Mouse (Mus musculus): ENCODE data around the gene Msrb3. TPM values are rescaled to one million over a fixed set of nuclear protein-coding genes. Genes with fewer than 3 reads are reported as not detected.
"Not testable (repeated sequence)": the region's sequence is repeated elsewhere in the genome, so short reads cannot be mapped to it uniquely, and the experiment has no call there.

The Msrb3 gene
- total RNA-seq, 2 experiments from 2014 or later, result 5.5 to 7.6 TPM

GRCm38 (mm10) chr10:120775361-120775760 is 123.5 kb downstream of the Msrb3 start:
- intact Hi-C loops (cut with DNase I), result no loop called here

GRCm38 (mm10) chr10:120767418-120767817 is 131.5 kb downstream of the Msrb3 start:
- no peak for DNase-seq (ENCODE audit: low spot score in 2 of 2)
- intact Hi-C loops (cut with DNase I), result no loop called here

More at GRCm38 (mm10) chr10:120775361-120775760, 123.5 kb downstream of the Msrb3 start:
- no peak for DNase-seq (ENCODE audit: low spot score in 2 of 2)

GRCm38 (mm10) chr10:120765398-120765797 is 133.5 kb downstream of the Msrb3 start:
- intact Hi-C loops (cut with DNase I), result no loop called here
- DNase-seq (ENCODE audit: low spot score in 2 of 2), result no peak

GRCm38 (mm10) chr10:120763656-120764466 is 135.0 kb downstream of the Msrb3 start:
- DNase-seq (ENCODE audit: low spot score in 2 of 2), result no peak

GRCm38 (mm10) chr10:120762958-120763357 is 135.9 kb downstream of the Msrb3 start:
- no peak for DNase-seq (ENCODE audit: low spot score in 2 of 2)
- intact Hi-C loops (cut with DNase I), result no loop called here

More at GRCm38 (mm10) chr10:120763656-120764466, 135.0 kb downstream of the Msrb3 start:
- intact Hi-C loops (cut with DNase I), result no loop called here

GRCm38 (mm10) chr10:120760679-120761078 is 138.2 kb downstream of the Msrb3 start:
- intact Hi-C loops (cut with DNase I), result no loop called here
- no peak for DNase-seq (ENCODE audit: low spot score in 2 of 2)

GRCm38 (mm10) chr10:120759883-120760282 is 139.0 kb downstream of the Msrb3 start:
- DNase-seq (ENCODE audit: low spot score in 2 of 2), result no peak
- intact Hi-C loops (cut with DNase I), result no loop called here

GRCm38 (mm10) chr10:120752454-120752853 is 146.4 kb downstream of the Msrb3 start:
- intact Hi-C loops (cut with DNase I), result no loop called here
- DNase-seq (ENCODE audit: low spot score in 2 of 2), result no peak

GRCm38 (mm10) chr10:120751821-120752261 is 147.1 kb downstream of the Msrb3 start:
- intact Hi-C loops (cut with DNase I), result no loop called here
- no peak for DNase-seq (ENCODE audit: low spot score in 2 of 2)

GRCm38 (mm10) chr10:120751295-120751722 is 147.6 kb downstream of the Msrb3 start:
- peak in 1 of 2 experiments; percentile 4 for DNase-seq (ENCODE audit: low spot score in 2 of 2)
- intact Hi-C loops (cut with DNase I), result no loop called here

- DNase-seq (ENCODE audit: low spot score in 2 of 2); intact Hi-C loops (cut with DNase I): not testable (repeated sequence)
Observed at GRCm38 (mm10) chr10:120749556-120749955, 149.3 kb downstream of the Msrb3 start.

- no peak for DNase-seq (ENCODE audit: low spot score in 2 of 2)
- intact Hi-C loops (cut with DNase I), result no loop called here
Observed at GRCm38 (mm10) chr10:120748156-120748555, 150.7 kb downstream of the Msrb3 start.

- intact Hi-C loops (cut with DNase I), result no loop called here
- peak; percentile 26 to 35 for DNase-seq (ENCODE audit: low spot score in 2 of 2)
Observed at GRCm38 (mm10) chr10:120745138-120745856, 153.6 kb downstream of the Msrb3 start.

- intact Hi-C loops (cut with DNase I), result no loop called here
- no peak for DNase-seq (ENCODE audit: low spot score in 2 of 2)
Observed at GRCm38 (mm10) chr10:120744441-120745137, 154.3 kb downstream of the Msrb3 start.

GRCm38 (mm10) chr10:120736508-120737069 is 162.3 kb downstream of the Msrb3 start:
- intact Hi-C loops (cut with DNase I), result no loop called here
- no peak for DNase-seq (ENCODE audit: low spot score in 2 of 2)

GRCm38 (mm10) chr10:120735722-120736507 is 163.0 kb downstream of the Msrb3 start:
- no peak for DNase-seq (ENCODE audit: low spot score in 2 of 2)
- intact Hi-C loops (cut with DNase I), result no loop called here

- DNase-seq (ENCODE audit: low spot score in 2 of 2), result no peak
- intact Hi-C loops (cut with DNase I), result no loop called here
Observed at GRCm38 (mm10) chr10:120734364-120734763, 164.5 kb downstream of the Msrb3 start.

Measured in left cerebral cortex, postnatal 36 days (tissue).